Mouse (Mus musculus): ENCODE measurements around the gene Crygn. TPM values are rescaled to one million over a fixed set of nuclear protein-coding genes. Genes with fewer than 3 reads are reported as not detected.
A peak's percentile ranks its signal among the peaks of the same experiment; 100 is the strongest.

Gene Crygn
- 0.43 TPM in 1 of 2 replicates, not detected in the other for polyA plus RNA-seq (2012; rRNA removed)

- H3K27me3 ChIP-seq (ENCODE audit: control insufficient read depth, insufficient read depth, low read length): no peaks in the 10 kb centered on the region
- TF ChIP-seq POLR2A (IDR thresholded peaks at IDR 0.05; ENCODE audit: control insufficient read depth, extremely low read depth, insufficient read depth, low read length, poor library complexity) (no peak), CTCF (IDR thresholded peaks at IDR 0.05; ENCODE audit: borderline replicate concordance, control insufficient read depth, extremely low read depth, insufficient read depth, low read length, poor library complexity) (no peak)
- H3K27ac ChIP-seq (ENCODE audit: control insufficient read depth, insufficient read depth, low read length): no peak within 1 kb of the TSS
- H3K4me1 ChIP-seq (replicated peaks; ENCODE audit: control insufficient read depth, insufficient read depth, low read length): no peaks in the 10 kb centered on the region
- DNase-seq: no peak
- no peak within 1 kb of the TSS for H3K4me3 ChIP-seq (ENCODE audit: control insufficient read depth, insufficient read depth, low read length)
- H3K36me3 ChIP-seq (ENCODE audit: control insufficient read depth, insufficient read depth, low read length): no peaks in the 10 kb centered on the region
- WGBS: 89% methylated on average over 18 of the region's 18 CpGs
Measured at GRCm38 (mm10) chr5:24757816-24758215, at the start of gene Crygn. TSS of gene Crygn (minus strand) at chr5:24758008.

- Histone ChIP-seq H3K4me1 (replicated peaks; ENCODE audit: control insufficient read depth, insufficient read depth, low read length) (no peaks in the 10 kb centered on the region), H3K36me3 (ENCODE audit: control insufficient read depth, insufficient read depth, low read length) (peaks cover 57% of the 10 kb centered on the region)
- TF ChIP-seq CTCF (IDR thresholded peaks at IDR 0.05; ENCODE audit: borderline replicate concordance, control insufficient read depth, extremely low read depth, insufficient read depth, low read length, poor library complexity): no peak
- TF ChIP-seq POLR2A (IDR thresholded peaks at IDR 0.05; ENCODE audit: control insufficient read depth, extremely low read depth, insufficient read depth, low read length, poor library complexity): no peak
Measured at GRCm38 (mm10) chr5:24805222-24805621, 47.4 kb upstream of the Crygn start.

GRCm38 (mm10) chr5:24804661-24805060, 46.9 kb upstream of the Crygn start:
- no peak for TF ChIP-seq CTCF (IDR thresholded peaks at IDR 0.05; ENCODE audit: borderline replicate concordance, control insufficient read depth, extremely low read depth, insufficient read depth, low read length, poor library complexity)
- TF ChIP-seq POLR2A (IDR thresholded peaks at IDR 0.05; ENCODE audit: control insufficient read depth, extremely low read depth, insufficient read depth, low read length, poor library complexity): no peak
- no peak overlapping the region for H3K4me3 ChIP-seq (ENCODE audit: control insufficient read depth, insufficient read depth, low read length)
- H3K36me3 ChIP-seq (ENCODE audit: control insufficient read depth, insufficient read depth, low read length): peaks cover 56% of the 10 kb centered on the region
- 95% methylated on average over 8 of the region's 8 CpGs for WGBS
- H3K4me1 ChIP-seq (replicated peaks; ENCODE audit: control insufficient read depth, insufficient read depth, low read length): no peaks in the 10 kb centered on the region
- no peak overlapping the region for H3K27ac ChIP-seq (ENCODE audit: control insufficient read depth, insufficient read depth, low read length)
- DNase-seq: no peak
- no peaks in the 10 kb centered on the region for H3K27me3 ChIP-seq (ENCODE audit: control insufficient read depth, insufficient read depth, low read length)

More at GRCm38 (mm10) chr5:24805222-24805621, 47.4 kb upstream of the Crygn start:
- Histone ChIP-seq H3K27ac (ENCODE audit: control insufficient read depth, insufficient read depth, low read length) (no peak overlapping the region), H3K4me3 (ENCODE audit: control insufficient read depth, insufficient read depth, low read length) (no peak overlapping the region), H3K27me3 (ENCODE audit: control insufficient read depth, insufficient read depth, low read length) (no peaks in the 10 kb centered on the region)
- no peak for DNase-seq
- 93% methylated on average over 6 of the region's 6 CpGs for WGBS

DNA sequence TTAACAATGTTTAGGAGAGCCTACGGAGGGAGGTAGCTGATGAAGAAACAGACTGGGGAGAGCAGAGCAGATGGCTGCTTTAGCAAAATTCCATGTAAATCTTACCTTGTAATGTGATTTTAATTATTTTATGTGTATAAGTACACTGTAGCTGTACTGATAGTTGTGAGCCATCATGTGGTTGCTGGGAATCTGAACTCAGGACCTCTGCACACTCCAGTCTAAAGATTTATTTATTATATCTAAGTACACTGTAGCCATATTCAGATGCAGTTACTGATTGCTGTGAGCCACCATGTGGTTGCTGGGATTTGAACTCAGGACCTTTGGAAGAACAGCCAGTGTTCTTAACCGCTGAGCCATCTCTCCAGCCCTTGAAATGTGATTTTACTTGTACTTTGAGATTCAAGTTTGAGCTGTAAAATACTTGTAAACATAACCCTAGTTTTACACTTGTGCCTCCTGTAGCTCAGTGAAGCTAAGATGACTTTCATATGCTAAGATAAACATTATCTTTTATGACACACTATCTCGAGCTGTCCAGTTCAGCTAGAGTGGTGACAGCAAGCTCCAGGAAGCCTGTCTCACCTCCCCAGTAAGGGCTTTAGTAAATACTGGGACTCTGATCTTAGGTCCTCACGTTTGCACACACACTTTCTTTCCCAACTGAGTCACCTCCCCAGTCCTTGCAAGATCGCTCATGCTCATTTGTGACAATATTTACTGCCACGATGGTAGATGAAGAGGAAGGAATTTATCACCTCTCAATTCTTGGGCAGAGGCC, 44.2 kb upstream of the Crygn start:
- no peak for TF ChIP-seq POLR2A (IDR thresholded peaks at IDR 0.05; ENCODE audit: control insufficient read depth, extremely low read depth, insufficient read depth, low read length, poor library complexity)
- no peak for DNase-seq
- Histone ChIP-seq H3K27ac (ENCODE audit: control insufficient read depth, insufficient read depth, low read length) (no peak overlapping the region), H3K27me3 (ENCODE audit: control insufficient read depth, insufficient read depth, low read length) (no peaks in the 10 kb centered on the region), H3K36me3 (ENCODE audit: control insufficient read depth, insufficient read depth, low read length) (peaks cover 35% of the 10 kb centered on the region), H3K4me1 (replicated peaks; ENCODE audit: control insufficient read depth, insufficient read depth, low read length) (no peaks in the 10 kb centered on the region), H3K4me3 (ENCODE audit: control insufficient read depth, insufficient read depth, low read length) (no peak overlapping the region)
- WGBS: 91% methylated on average over 6 of the region's 6 CpGs

GRCm38 (mm10) chr5:24800416-24800815, 42.6 kb upstream of the Crygn start:
- Histone ChIP-seq H3K27ac (ENCODE audit: control insufficient read depth, insufficient read depth, low read length) (no peak overlapping the region), H3K4me3 (ENCODE audit: control insufficient read depth, insufficient read depth, low read length) (no peak overlapping the region), H3K36me3 (ENCODE audit: control insufficient read depth, insufficient read depth, low read length) (peaks cover 21% of the 10 kb centered on the region), H3K27me3 (ENCODE audit: control insufficient read depth, insufficient read depth, low read length) (no peaks in the 10 kb centered on the region), H3K4me1 (replicated peaks; ENCODE audit: control insufficient read depth, insufficient read depth, low read length) (no peaks in the 10 kb centered on the region)
- peak; percentile 23 for DNase-seq
- TF ChIP-seq POLR2A (IDR thresholded peaks at IDR 0.05; ENCODE audit: control insufficient read depth, extremely low read depth, insufficient read depth, low read length, poor library complexity): no peak
- TF ChIP-seq CTCF (IDR thresholded peaks at IDR 0.05; ENCODE audit: borderline replicate concordance, control insufficient read depth, extremely low read depth, insufficient read depth, low read length, poor library complexity): no peak

DNA sequence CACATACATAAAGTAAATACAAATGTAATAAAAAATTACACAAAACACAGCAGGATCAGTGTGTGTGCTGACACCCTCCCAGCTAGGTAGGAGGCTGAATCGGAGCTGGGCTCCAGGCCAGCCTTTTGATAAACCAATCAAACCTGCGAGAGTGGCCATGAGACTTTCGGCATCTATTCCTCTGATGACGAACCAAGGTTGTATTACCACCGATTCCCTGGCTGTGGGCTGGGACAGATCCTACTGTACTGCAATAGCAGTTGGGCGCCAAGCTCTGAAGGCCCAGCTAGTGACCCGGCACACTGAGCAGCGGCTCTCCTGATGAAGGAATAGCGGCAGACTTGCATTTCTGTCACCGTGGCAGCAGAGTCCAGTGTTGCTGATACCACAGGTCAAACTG, 40.8 kb upstream of the Crygn start:
- no peak for DNase-seq
- H3K36me3 ChIP-seq (ENCODE audit: control insufficient read depth, insufficient read depth, low read length): peaks cover 5% of the 10 kb centered on the region
- no peak overlapping the region for H3K4me3 ChIP-seq (ENCODE audit: control insufficient read depth, insufficient read depth, low read length)
- TF ChIP-seq POLR2A (IDR thresholded peaks at IDR 0.05; ENCODE audit: control insufficient read depth, extremely low read depth, insufficient read depth, low read length, poor library complexity) (no peak), CTCF (IDR thresholded peaks at IDR 0.05; ENCODE audit: borderline replicate concordance, control insufficient read depth, extremely low read depth, insufficient read depth, low read length, poor library complexity) (no peak)
- 92% methylated on average over 10 of the region's 10 CpGs for WGBS
- H3K27ac ChIP-seq (ENCODE audit: control insufficient read depth, insufficient read depth, low read length): no peak overlapping the region
- no peaks in the 10 kb centered on the region for H3K4me1 ChIP-seq (replicated peaks; ENCODE audit: control insufficient read depth, insufficient read depth, low read length)
- no peaks in the 10 kb centered on the region for H3K27me3 ChIP-seq (ENCODE audit: control insufficient read depth, insufficient read depth, low read length)
